Mouse (Mus musculus) gastrocnemius, adult 8-10 months (tissue): ENCODE data around the gene Tprn. TPM values are rescaled to one million over a fixed set of nuclear protein-coding genes. Genes with fewer than 3 reads are reported as not detected.

Source experiments
- DNase-seq, 2 experiments: peaks; one replicate each; pipeline ENCODE4 v3.0.0; 2022; ENCODE audit warnings: low spot score in 2 of 2
- total RNA-seq, 4 experiments: library from RNA; stranded (reverse); gene quantifications; 2 replicates each; pipeline ENCODE4 v1.2.4; 2022

Tprn gene
- total RNA-seq, 4 experiments from 2014 or later, result 2.0 to 5.3 (median 2.6) TPM

- DNase-seq, result no peak
Measured at GRCm38 (mm10) chr2:25292054-25292544, 29.7 kb downstream of the Tprn start.

- DNase-seq, result peak; percentile 60 to 63
Measured at GRCm38 (mm10) chr2:25292856-25293255, 30.4 kb downstream of the Tprn start.

GRCm38 (mm10) chr2:25293706-25294105 is 31.3 kb downstream of the Tprn start:
- no peak for DNase-seq

GRCm38 (mm10) chr2:25297093-25297492 is 34.7 kb downstream of the Tprn start:
- DNase-seq, result no peak

GRCm38 (mm10) chr2:25298046-25298445 is 35.6 kb downstream of the Tprn start:
- DNase-seq, result no peak

GRCm38 (mm10) chr2:25303452-25303851 is 41.0 kb downstream of the Tprn start:
- no peak for DNase-seq

GRCm38 (mm10) chr2:25303931-25304656 is 41.7 kb downstream of the Tprn start:
- DNase-seq, result no peak

- no peak for DNase-seq
Measured at GRCm38 (mm10) chr2:25304657-25305541, 42.5 kb downstream of the Tprn start.

- no peak for DNase-seq
Measured at GRCm38 (mm10) chr2:25305587-25306359, 43.4 kb downstream of the Tprn start.

- no peak for DNase-seq
Measured at GRCm38 (mm10) chr2:25310180-25310579, 47.8 kb downstream of the Tprn start.

- DNase-seq, result no peak
Measured at GRCm38 (mm10) chr2:25310969-25311368, 48.6 kb downstream of the Tprn start.

- no peak for DNase-seq
Measured at GRCm38 (mm10) chr2:25311491-25311891, 49.1 kb downstream of the Tprn start.

GRCm38 (mm10) chr2:25318119-25318966 is 55.9 kb downstream of the Tprn start:
- DNase-seq, result no peak

GRCm38 (mm10) chr2:25318971-25319773 is 56.8 kb downstream of the Tprn start, which contains the start of gene Grin1:
Gene Grin1, minus strand, starts transcription at chr2:25319187.
- DNase-seq, result no peak

Other genes with a start within 250 kb of the Tprn start
- gene Nsmf, start 208.3 kb upstream of the Tprn start, total RNA-seq, result 1 to 10 TPM; 5.6 to 8.4 (median 7.2) TPM
- gene Entpd8, start 182.3 kb upstream of the Tprn start, total RNA-seq, result not detected
- gene Noxa1, start 167.5 kb upstream of the Tprn start, total RNA-seq, result not detected
- gene Nrarp, start 81.9 kb upstream of the Tprn start, total RNA-seq, result 1 to 10 TPM; 3.0 to 7.1 (median 5.9) TPM
- under 1 TPM; 0.48 to 0.92 (median 0.76) TPM for gene Tor4a, start 65.7 kb upstream of the Tprn start, total RNA-seq
- 10 to 100 TPM; 20.8 to 28.3 (median 22.6) TPM for gene Nelfb, start 51.1 kb upstream of the Tprn start, total RNA-seq
- not detected for gene Stpg3, start 48.0 kb upstream of the Tprn start, total RNA-seq
- not detected for gene Fam166a, start 43.9 kb upstream of the Tprn start, total RNA-seq
- gene Tubb4b, start 37.9 kb upstream of the Tprn start, total RNA-seq, result 100 to 1,000 TPM; 228 to 239 (median 232) TPM
- gene Slc34a3, start 28.3 kb upstream of the Tprn start, total RNA-seq, result not detected
- gene Rnf224, start 25.8 kb upstream of the Tprn start, total RNA-seq, result not detected
- under 1 TPM; 0.36 to 0.87 (median 0.69) TPM for gene Rnf208, start 20.4 kb upstream of the Tprn start, total RNA-seq
- not detected for gene Cysrt1, start 20.2 kb upstream of the Tprn start, total RNA-seq
- gene AL732309.1, start 15.8 kb upstream of the Tprn start, total RNA-seq, result 1 to 10 TPM in 2 of 4 experiments, under 1 TPM in 2; 0.54 to 1.8 (median 1.2) TPM
- gene Tmem203, start 7.2 kb upstream of the Tprn start, total RNA-seq, result 10 to 100 TPM; 11.7 to 14.1 (median 13.1) TPM
- gene Ssna1, start 9.8 kb downstream of the Tprn start, total RNA-seq, result 10 to 100 TPM; 29.0 to 36.4 (median 31.2) TPM
- gene Anapc2, start 9.9 kb downstream of the Tprn start, total RNA-seq, result 10 to 100 TPM; 30.4 to 33.4 (median 31.3) TPM
- not detected for gene Tmem210, start 25.5 kb downstream of the Tprn start, total RNA-seq
- gene Lrrc26, start 27.3 kb downstream of the Tprn start, total RNA-seq, result not detected
- not detected for gene Grin1, start 56.6 kb downstream of the Tprn start, total RNA-seq
- 10 to 100 TPM; 13.9 to 15.0 (median 14.4) TPM for gene Man1b1, start 69.7 kb downstream of the Tprn start, total RNA-seq
- 10 to 100 TPM; 12.8 to 20.3 (median 16.7) TPM for gene Dpp7, start 93.7 kb downstream of the Tprn start, total RNA-seq
- gene Uap1l1, start 103.1 kb downstream of the Tprn start, total RNA-seq, result 10 to 100 TPM in 1 of 4 experiments, 1 to 10 TPM in 3; 3.6 to 11.9 (median 4.8) TPM
- not detected for gene Sapcd2, start 109.7 kb downstream of the Tprn start, total RNA-seq
- 1 to 10 TPM; 3.8 to 8.0 (median 6.2) TPM for gene Entpd2, start 133.3 kb downstream of the Tprn start, total RNA-seq
- gene Npdc1, start 136.7 kb downstream of the Tprn start, total RNA-seq, result 10 to 100 TPM; 12.6 to 19.9 (median 15.7) TPM
- not detected for gene Fut7, start 160.6 kb downstream of the Tprn start, total RNA-seq
- 10 to 100 TPM; 14.6 to 19.4 (median 16.0) TPM for gene Abca2, start 166.1 kb downstream of the Tprn start, total RNA-seq
- gene Clic3, start 194.2 kb downstream of the Tprn start, total RNA-seq, result 1 to 10 TPM in 1 of 4 experiments, under 1 TPM in 2, not detected in 1; 0.64 to 1.1 (median 0.77) TPM
- 10 to 100 TPM; 11.2 to 15.0 (median 14.9) TPM for gene Paxx, start 198.5 kb downstream of the Tprn start, total RNA-seq
- not detected for gene Ptgds, start 207.4 kb downstream of the Tprn start, total RNA-seq
- not detected for gene Lcn12, start 231.3 kb downstream of the Tprn start, total RNA-seq
- gene Fbxw5, start 238.1 kb downstream of the Tprn start, total RNA-seq, result 100 to 1,000 TPM in 1 of 4 experiments, 10 to 100 TPM in 3; 83.3 to 100 (median 89.7) TPM
- 1 to 10 TPM; 1.0 to 1.8 (median 1.6) TPM for gene C8g, start 239.1 kb downstream of the Tprn start, total RNA-seq